Mouse (Mus musculus) lung, adult 2 months (tissue): ENCODE results near the gene Nek2. TPM values are rescaled to one million over a fixed set of nuclear protein-coding genes. Genes with fewer than 3 reads are reported as not detected.

ENCODE experiments used
- DNase-seq: peaks from one replicate; pipeline ENCODE4 v3.0.0; 2022
- H3K4me1 ChIP-seq: fragments of 200-500 bp; 2 replicates; pipeline ENCODE4 v1.6.1; 2011; ENCODE audit warnings: low read length; ENCODE audit not compliant: control insufficient read depth, insufficient read depth
- H3K4me3 ChIP-seq: fragments of 200-500 bp; replicated peaks from 2 replicates; pipeline ENCODE3; 2011; ENCODE audit warnings: low read depth, mild to moderate bottlenecking, control low read depth, low read length; ENCODE audit errors: extremely low read depth
- CTCF ChIP-seq: fragments of 200-500 bp; IDR thresholded peaks from 2 replicates; pipeline ENCODE4 v1.5.1; 2011; ENCODE audit warnings: mild to moderate bottlenecking, low read length, control low read depth; ENCODE audit not compliant: insufficient read depth
- POLR2A ChIP-seq: fragments of 200-500 bp; IDR thresholded peaks from 2 replicates; pipeline ENCODE4 v1.6.1; 2011; ENCODE audit warnings: low read depth, mild to moderate bottlenecking, control low read depth, low read length, borderline replicate concordance; ENCODE audit errors: extremely low read depth
- WGBS: fragments of 180-500 bp; shearing (Covaris S2); methylation state at CpG from one replicate; pipeline ENCODE4 v1.1.7; 2018; 5-methylcytosine and 5-hydroxymethylcytosine counted together
- polyA plus RNA-seq: library from polyadenylated mRNA; depleted of rRNA; stranded (reverse); fragments of >200 nt; gene quantifications from 2 replicates; pipeline ENCODE4 v1.2.3, GENCODE M21; 2012; rRNA removed

Gene Nek2
- 1.9 and 3.7 TPM in 2 replicates for polyA plus RNA-seq

- TF ChIP-seq POLR2A (peak; percentile 45; the same call in 1 of the 2 replicates), CTCF (no peak)
- Histone ChIP-seq H3K4me1 (no peaks in the 10 kb centered on the region), H3K4me3 (peak within 1 kb of the TSS; percentile 47)
- DNase-seq, result peak; percentile 95
- under 1% methylated on average over 79 of the region's 79 CpGs for WGBS
Observed at GRCm38 (mm10) chr1:191821326-191822091, at the start of gene Nek2. Gene Nek2 (plus strand): TSS chr1:191821444.

GRCm38 (mm10) chr1:191774106-191774505 lies 47.1 kb upstream of the Nek2 start:
- H3K4me1 ChIP-seq, result no peaks in the 10 kb centered on the region
- TF ChIP-seq CTCF (no peak), POLR2A (no peak)
- no peak for DNase-seq
- H3K4me3 ChIP-seq, result no peak overlapping the region
- 71% methylated on average over 5 of the region's 5 CpGs for WGBS

- TF ChIP-seq CTCF (no peak), POLR2A (no peak)
- H3K4me3 ChIP-seq, result no peak overlapping the region
- DNase-seq, result no peak
- 81% methylated on average over 8 of the region's 8 CpGs for WGBS
- no peaks in the 10 kb centered on the region for H3K4me1 ChIP-seq
Observed at GRCm38 (mm10) chr1:191775116-191775515, 46.1 kb upstream of the Nek2 start.

- no peaks in the 10 kb centered on the region for H3K4me1 ChIP-seq
- no peak for TF ChIP-seq CTCF
- TF ChIP-seq POLR2A, result no peak
- no peak overlapping the region for H3K4me3 ChIP-seq
- WGBS, result 86% methylated on average over 8 of the region's 8 CpGs
- DNase-seq, result no peak
Observed at GRCm38 (mm10) chr1:191777521-191777920, 43.7 kb upstream of the Nek2 start.

GRCm38 (mm10) chr1:191780470-191780869 lies 40.8 kb upstream of the Nek2 start:
- no peak overlapping the region for H3K4me3 ChIP-seq
- H3K4me1 ChIP-seq, result 0 out of 2 replicates have a peak, but pooled peaks cover 2% of the 10 kb centered on the region
- TF ChIP-seq CTCF (no peak), POLR2A (no peak)
- no peak for DNase-seq
- 98% methylated on average over 1 of the region's 1 CpGs for WGBS

- no peak for DNase-seq
Observed at GRCm38 (mm10) chr1:191785108-191785507, 36.1 kb upstream of the Nek2 start.

GRCm38 (mm10) chr1:191786255-191786654 lies 35.0 kb upstream of the Nek2 start:
- DNase-seq, result no peak
- 0 out of 2 replicates have a peak, but pooled peaks cover 2% of the 10 kb centered on the region for H3K4me1 ChIP-seq
- 60% methylated on average over 6 of the region's 6 CpGs for WGBS
- H3K4me3 ChIP-seq, result no peak overlapping the region
- no peak for TF ChIP-seq CTCF
- TF ChIP-seq POLR2A, result no peak

More at GRCm38 (mm10) chr1:191785108-191785507, 36.1 kb upstream of the Nek2 start:
- 0 out of 2 replicates have a peak, but pooled peaks cover 2% of the 10 kb centered on the region for H3K4me1 ChIP-seq
- WGBS, result 55% methylated on average over 11 of the region's 11 CpGs
- H3K4me3 ChIP-seq, result no peak overlapping the region
- no peak for TF ChIP-seq CTCF
- TF ChIP-seq POLR2A, result no peak

GRCm38 (mm10) chr1:191787379-191787778 lies 33.9 kb upstream of the Nek2 start:
- Histone ChIP-seq H3K4me1 (0 out of 2 replicates have a peak, but pooled peaks cover 2% of the 10 kb centered on the region), H3K4me3 (no peak overlapping the region)
- no peak for DNase-seq
- WGBS, result 42% methylated on average over 4 of the region's 4 CpGs
- TF ChIP-seq POLR2A, result no peak
- TF ChIP-seq CTCF, result no peak

- Histone ChIP-seq H3K4me1 (no peaks in the 10 kb centered on the region), H3K4me3 (no peak overlapping the region)
- 67% methylated on average over 8 of the region's 8 CpGs for WGBS
- DNase-seq, result peak; percentile 39
- TF ChIP-seq CTCF (no peak), POLR2A (no peak)
Observed at GRCm38 (mm10) chr1:191792991-191793390, 28.3 kb upstream of the Nek2 start.
